Mouse (Mus musculus) heart, adult 8-10 months (tissue): ENCODE measurements at regions not wholly inside any gene's neighbourhood (a gene's known extent, or its start where the extent isn't known, plus 50 kb on each side); places are given as distances from the start of the nearest gene placed in this dataset.
A peak's percentile ranks its signal among the peaks of the same experiment; 100 is the strongest.
"Not testable (repeated sequence)": the region's sequence is repeated elsewhere in the genome, so short reads cannot be mapped to it uniquely, and the experiment has no call there.

ENCODE experiments used
- DNase-seq: peaks from one replicate; pipeline ENCODE4 v3.0.0; 2022; ENCODE audit warnings: low spot score

- no peak for DNase-seq
Observed at GRCm38 (mm10) chr8:102223097-102223496, 562.3 kb downstream of the Cdh11 start.

- DNase-seq, result no peak
Observed at GRCm38 (mm10) chr8:102205633-102206032, 579.8 kb downstream of the Cdh11 start.

- no peak for DNase-seq
Observed at GRCm38 (mm10) chr8:102159541-102160197, 625.8 kb downstream of the Cdh11 start.

GRCm38 (mm10) chr8:102118657-102119056 lies 666.8 kb downstream of the Cdh11 start:
- no peak for DNase-seq

GRCm38 (mm10) chr8:102116846-102117403 lies 668.5 kb downstream of the Cdh11 start:
- DNase-seq, result no peak

GRCm38 (mm10) chr8:102103773-102104172 lies 681.7 kb downstream of the Cdh11 start:
- DNase-seq, result no peak

GRCm38 (mm10) chr8:102096726-102097125 lies 688.7 kb downstream of the Cdh11 start:
- DNase-seq, result no peak

- no peak for DNase-seq
Observed at GRCm38 (mm10) chr8:102085927-102086326, 699.5 kb downstream of the Cdh11 start.

- no peak for DNase-seq
Observed at GRCm38 (mm10) chr8:102075611-102076010, 709.8 kb downstream of the Cdh11 start.

- DNase-seq, result no peak
Observed at GRCm38 (mm10) chr8:102064137-102064536, 721.3 kb downstream of the Cdh11 start.

- no peak for DNase-seq
Observed at GRCm38 (mm10) chr8:102053429-102053828, 732.0 kb downstream of the Cdh11 start.

- no peak for DNase-seq
Observed at GRCm38 (mm10) chr8:102026956-102027927, 758.2 kb downstream of the Cdh11 start.

GRCm38 (mm10) chr8:102024472-102024871 lies 761.0 kb downstream of the Cdh11 start:
- DNase-seq, result no peak

- no peak for DNase-seq
Observed at GRCm38 (mm10) chr8:102017776-102018175, 767.7 kb downstream of the Cdh11 start.

GRCm38 (mm10) chr8:102000326-102001016 lies 785.0 kb downstream of the Cdh11 start:
- DNase-seq, result no peak

GRCm38 (mm10) chr8:101996761-101997160 lies 788.7 kb downstream of the Cdh11 start:
- DNase-seq, result not testable (repeated sequence)

- no peak for DNase-seq
Observed at GRCm38 (mm10) chr8:101956832-101957231, 828.6 kb downstream of the Cdh11 start.

GRCm38 (mm10) chr8:101950599-101950998 lies 834.8 kb downstream of the Cdh11 start:
- DNase-seq, result peak; percentile 43

GRCm38 (mm10) chr8:101937859-101938258 lies 847.6 kb downstream of the Cdh11 start:
- DNase-seq, result no peak

- DNase-seq, result no peak
Observed at GRCm38 (mm10) chr8:101913665-101914064, 871.8 kb downstream of the Cdh11 start.
